Mouse (Mus musculus): Measurements from ENCODE around the gene Brinp3.

Gene Brinp3

GRCm38 (mm10) chr1:146792826-146793225, 298.3 kb downstream of the Brinp3 start:
- DNase-seq (ENCODE audit: low spot score), result no peak

- no peak for DNase-seq (ENCODE audit: low spot score)
Measured at GRCm38 (mm10) chr1:146799986-146800553, 305.5 kb downstream of the Brinp3 start.

DNA sequence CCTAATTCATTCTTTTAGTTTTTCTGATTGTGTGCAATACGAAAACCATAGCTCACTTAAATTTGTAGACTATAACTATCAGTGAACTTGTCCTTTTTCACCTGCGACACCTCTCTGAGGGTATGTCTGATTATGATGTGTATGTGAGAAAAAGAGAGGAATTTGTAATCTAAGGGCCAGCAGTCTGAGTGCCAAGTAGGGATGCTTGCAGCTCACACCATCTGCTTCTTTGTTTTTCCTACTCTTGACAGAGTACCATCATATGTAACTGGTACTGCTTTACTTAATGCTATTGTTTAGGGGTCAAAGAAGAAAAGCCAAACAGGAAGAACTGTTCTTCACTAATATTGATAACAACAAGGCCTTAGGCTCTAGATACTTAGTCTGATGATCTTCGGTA, 307.3 kb downstream of the Brinp3 start:
- no peak for DNase-seq (ENCODE audit: low spot score)

- no peak for DNase-seq (ENCODE audit: low spot score)
Measured at GRCm38 (mm10) chr1:146807765-146808164, 313.2 kb downstream of the Brinp3 start.

- no peak for DNase-seq (ENCODE audit: low spot score)
Measured at GRCm38 (mm10) chr1:146833888-146834287, 339.3 kb downstream of the Brinp3 start.

DNA sequence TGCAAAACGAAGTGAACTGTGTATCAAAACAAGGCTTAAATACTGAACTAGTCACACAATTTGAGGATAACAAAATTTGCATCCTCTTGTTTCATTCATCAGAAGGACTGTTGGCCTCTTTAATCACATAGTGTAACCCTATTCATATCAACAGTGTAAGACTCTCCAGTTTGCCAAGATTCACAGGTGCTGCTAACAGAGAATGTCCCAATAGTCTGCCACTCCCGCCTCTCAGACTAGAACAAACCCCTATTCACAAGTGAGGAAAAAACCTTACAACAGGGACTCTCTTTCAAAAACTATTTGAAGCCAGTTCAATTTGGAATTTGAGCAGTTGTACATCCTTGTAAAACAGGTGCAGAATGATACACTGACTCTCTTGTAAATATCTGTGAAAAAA, 349.5 kb downstream of the Brinp3 start:
- DNase-seq (ENCODE audit: low spot score), result no peak

DNA sequence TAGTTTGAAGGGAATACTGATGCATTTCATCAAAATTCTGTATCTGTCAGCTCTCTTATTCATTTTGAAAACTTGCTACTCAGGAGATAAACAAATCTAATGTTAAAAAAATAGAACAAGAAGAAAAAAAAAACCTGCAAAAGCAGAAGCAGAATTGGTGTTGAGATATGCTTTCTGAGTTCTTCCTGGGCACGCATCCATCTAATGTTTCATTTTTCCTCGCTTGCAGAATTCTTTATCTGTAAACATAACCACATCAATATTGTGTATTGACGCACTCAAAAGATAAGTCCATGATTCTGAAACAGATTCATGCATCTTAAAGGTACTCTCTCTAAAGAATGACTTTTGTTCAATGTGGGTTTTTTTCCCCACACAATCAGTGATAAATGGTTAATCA, 354.3 kb downstream of the Brinp3 start:
- DNase-seq (ENCODE audit: low spot score), result no peak

DNA sequence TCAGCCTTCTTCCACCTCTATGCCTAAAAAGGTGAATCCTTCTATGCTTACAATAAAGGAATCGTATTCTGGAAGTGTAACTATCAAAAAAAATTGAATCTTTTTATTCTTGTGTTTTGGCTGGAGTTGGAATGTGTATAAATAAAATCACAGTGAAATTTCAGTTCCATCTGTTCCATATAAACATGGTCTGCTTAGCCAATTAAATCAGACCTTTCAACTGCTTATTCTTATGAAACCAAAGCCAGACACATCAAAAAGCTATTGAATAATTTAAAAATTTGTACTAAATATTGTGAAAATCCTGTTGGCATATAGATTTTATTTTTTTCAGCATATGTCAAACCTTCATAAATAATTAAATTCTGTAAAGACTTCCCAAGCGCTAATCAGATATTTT, 355.6 kb downstream of the Brinp3 start:
- no peak for DNase-seq (ENCODE audit: low spot score)

DNA sequence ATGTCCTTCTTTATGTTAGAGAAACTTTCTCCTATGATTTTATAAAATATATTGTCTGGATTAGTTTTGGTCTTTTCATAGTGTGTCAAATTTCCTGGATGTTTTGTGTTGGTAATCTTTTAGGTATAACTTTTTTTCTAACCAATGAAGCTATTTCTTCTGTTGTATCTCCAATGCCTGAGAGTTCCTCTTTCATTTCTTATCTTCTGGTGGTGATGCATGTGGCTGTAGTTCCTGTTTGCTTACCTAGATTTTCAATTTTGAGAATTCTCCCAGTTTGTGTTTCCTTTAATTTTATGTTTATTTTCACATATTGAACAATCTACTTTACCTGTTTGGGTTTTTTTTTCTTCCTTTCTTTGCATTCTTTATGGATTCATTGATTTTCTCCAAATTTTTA, 404.1 kb downstream of the Brinp3 start:
- no peak for DNase-seq (ENCODE audit: low spot score)

GRCm38 (mm10) chr1:146901691-146902090, 407.1 kb downstream of the Brinp3 start:
- DNase-seq (ENCODE audit: low spot score), result no peak

DNA sequence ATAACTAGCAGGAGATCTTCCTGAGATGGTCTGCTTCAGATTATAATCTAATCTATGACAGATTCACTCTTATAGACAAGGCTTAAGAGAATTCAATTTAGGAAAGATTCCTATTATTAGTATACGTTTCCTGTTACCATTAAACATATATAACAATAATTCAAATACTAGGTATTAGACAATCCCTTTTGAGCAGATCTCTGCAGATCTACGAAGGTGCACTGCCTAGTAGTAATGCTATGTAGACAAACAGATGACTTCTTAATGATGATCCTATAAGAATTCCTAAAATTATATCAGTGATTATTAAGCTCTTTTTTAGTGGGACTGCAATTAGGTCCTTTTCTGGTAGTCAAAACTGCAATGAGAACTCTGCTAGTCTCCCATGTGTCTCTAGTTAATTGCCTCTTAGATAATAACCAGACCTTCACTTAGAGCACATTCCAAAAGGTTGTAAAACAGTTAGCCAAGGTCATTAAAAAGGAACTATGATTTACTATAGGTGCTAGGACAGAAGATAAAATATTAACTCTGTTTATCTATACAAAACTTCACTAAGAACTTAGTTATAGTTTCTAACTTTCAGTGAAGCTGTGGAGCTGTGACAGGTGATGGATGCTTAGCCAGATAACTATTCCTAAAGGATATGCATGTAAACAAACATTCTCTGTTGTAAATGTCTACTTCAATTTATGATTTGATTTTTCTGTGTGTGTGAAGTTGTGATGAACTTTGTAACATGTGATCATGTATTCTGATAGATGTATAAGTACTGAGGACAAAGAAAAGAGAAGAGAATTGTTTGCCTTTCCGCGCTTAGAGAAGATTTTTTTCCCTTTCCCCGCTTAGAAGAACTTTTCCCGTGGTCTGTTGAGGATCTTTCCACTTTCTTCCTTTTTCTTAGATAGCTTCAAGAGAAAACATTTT, 445.2 kb downstream of the Brinp3 start:
- no peak for DNase-seq (ENCODE audit: low spot score)

All from T-cell, adult 2 months (primary cell).